In genomic region chr6:109948928-109949327, GRCm38 (mm10) we compare ENCODE assay signal across 28 mouse cellular contexts.
A peak's percentile ranks its signal among the peaks of the same experiment; 100 is the strongest.
DNase-seq lines count a peak whose midpoint lies in the region; ATAC-seq and TF ChIP-seq lines count a peak whose summit lies in the region.
"Had no signal": no experiment of that assay in that cellular context is flagged by ENCODE, and none has a peak within 500 bp of the region (broad histone marks: within the 10 kb centered on the region; RNA-seq: fewer than 3 reads in every experiment).

No protein-coding gene starts in this region.

- no peak for ATAC-seq in hindbrain, embryonic 14.5 days (ENCODE audit: low FRiP score)
- no peak for ATAC-seq in hindbrain, embryonic 11.5 days (ENCODE audit: low FRiP score)
- ATAC-seq in midbrain, embryonic 16.5 days: peak; percentile 73
- ATAC-seq: hindbrain, embryonic 16.5 days; lung, postnatal 0 days had no signal

- no peaks in the 10 kb centered on the region for H3K36me3 ChIP-seq in hindbrain, embryonic 14.5 days (replicated peaks; ENCODE audit: control insufficient read depth, insufficient read depth)
- H3K36me3 ChIP-seq in hindbrain, embryonic 11.5 days (ENCODE audit: control insufficient read depth, insufficient read depth, low read length): no peaks in the 10 kb centered on the region
- H3K36me3 ChIP-seq in midbrain, embryonic 16.5 days (ENCODE audit: control insufficient read depth, insufficient read depth, low read length): no peaks in the 10 kb centered on the region
- H3K36me3 ChIP-seq: embryonic facial prominence, embryonic 12.5 days; heart, embryonic 13.5 days; limb, embryonic 15.5 days; liver, embryonic 13.5 days had no signal

- no peak for TF ChIP-seq POLR2A in brain, embryonic 14.5 days (IDR thresholded peaks at IDR 0.05; ENCODE audit: borderline replicate concordance, extremely low read depth, insufficient read depth, insufficient read length, poor library complexity, severe bottlenecking)

- H3K9me3 ChIP-seq in hindbrain, embryonic 14.5 days (ENCODE audit: control insufficient read depth, low read length): no peaks in the 10 kb centered on the region
- no peaks in the 10 kb centered on the region for H3K9me3 ChIP-seq in hindbrain, embryonic 11.5 days (ENCODE audit: control insufficient read depth, low read length)
- H3K9me3 ChIP-seq in midbrain, embryonic 16.5 days (replicated peaks; ENCODE audit: control insufficient read depth, low read length, poor library complexity, severe bottlenecking): no peaks in the 10 kb centered on the region
- H3K9me3 ChIP-seq: embryonic facial prominence, embryonic 12.5 days; heart, embryonic 13.5 days; limb, embryonic 15.5 days; liver, embryonic 13.5 days; megakaryocyte, embryonic 14.5 days had no signal

- peaks cover 9% of the 10 kb centered on the region for H3K4me1 ChIP-seq in hindbrain, embryonic 14.5 days (replicated peaks; ENCODE audit: control insufficient read depth, insufficient read depth, low read length)
- no peaks in the 10 kb centered on the region for H3K4me1 ChIP-seq in hindbrain, embryonic 11.5 days (replicated peaks; ENCODE audit: control insufficient read depth, insufficient read depth, low read length)
- H3K4me1 ChIP-seq in midbrain, embryonic 16.5 days (ENCODE audit: control insufficient read depth, insufficient read depth, low read length): peaks cover 11% of the 10 kb centered on the region; the same call in 1 of the 2 replicates
- H3K4me1 ChIP-seq: embryonic facial prominence, embryonic 12.5 days; heart, embryonic 13.5 days; limb, embryonic 15.5 days; liver, embryonic 13.5 days; megakaryocyte, embryonic 14.5 days had no signal

- H3K9ac ChIP-seq in hindbrain, embryonic 14.5 days: no peak overlapping the region
- no peak overlapping the region for H3K9ac ChIP-seq in hindbrain, embryonic 11.5 days (ENCODE audit: low read depth, low read length)
- H3K9ac ChIP-seq in midbrain, embryonic 16.5 days (ENCODE audit: low read depth, low read length): no peak overlapping the region
- H3K9ac ChIP-seq: embryonic facial prominence, embryonic 12.5 days; heart, embryonic 13.5 days; limb, embryonic 15.5 days; liver, embryonic 13.5 days had no signal

- H3K27me3 ChIP-seq in hindbrain, embryonic 14.5 days (ENCODE audit: control insufficient read depth, insufficient read depth, low read length): no peaks in the 10 kb centered on the region
- no peaks in the 10 kb centered on the region for H3K27me3 ChIP-seq in hindbrain, embryonic 11.5 days (ENCODE audit: control insufficient read depth, insufficient read depth, low read length)
- no peaks in the 10 kb centered on the region for H3K27me3 ChIP-seq in midbrain, embryonic 16.5 days (ENCODE audit: control insufficient read depth, insufficient read depth, low read depth, low read length)
- H3K27me3 ChIP-seq: embryonic facial prominence, embryonic 12.5 days; heart, embryonic 13.5 days; limb, embryonic 15.5 days; liver, embryonic 13.5 days; megakaryocyte, embryonic 14.5 days had no signal

- H3K27ac ChIP-seq in hindbrain, embryonic 14.5 days: no peak overlapping the region
- H3K27ac ChIP-seq in hindbrain, embryonic 11.5 days (ENCODE audit: low read depth, low read length): no peak overlapping the region
- peak overlapping the region; percentile 38; the same call in 1 of the 2 replicates for H3K27ac ChIP-seq in midbrain, embryonic 16.5 days (ENCODE audit: low read length)
- H3K27ac ChIP-seq: embryonic facial prominence, embryonic 12.5 days; heart, adult 2 months; heart, embryonic 13.5 days; kidney, postnatal 0 days; limb, embryonic 15.5 days; liver, embryonic 13.5 days had no signal

- H3K4me3 ChIP-seq in hindbrain, embryonic 14.5 days (replicated peaks; ENCODE audit: low read length): no peak overlapping the region
- no peak overlapping the region for H3K4me3 ChIP-seq in hindbrain, embryonic 11.5 days (ENCODE audit: low read depth, low read length)
- H3K4me3 ChIP-seq in midbrain, embryonic 16.5 days (ENCODE audit: low read depth, low read length): no peak overlapping the region
- H3K4me3 ChIP-seq: embryonic facial prominence, embryonic 12.5 days; heart, adult 2 months; heart, embryonic 13.5 days; limb, embryonic 15.5 days; liver, embryonic 13.5 days; megakaryocyte, embryonic 14.5 days had no signal

- H3K4me2 ChIP-seq in hindbrain, embryonic 14.5 days (replicated peaks): no peak overlapping the region
- H3K4me2 ChIP-seq in hindbrain, embryonic 11.5 days (replicated peaks; ENCODE audit: low read depth, low read length): no peak overlapping the region
- no peak overlapping the region for H3K4me2 ChIP-seq in midbrain, embryonic 16.5 days (ENCODE audit: low read length)
- H3K4me2 ChIP-seq: embryonic facial prominence, embryonic 12.5 days; heart, embryonic 13.5 days; limb, embryonic 15.5 days; liver, embryonic 13.5 days had no signal

- WGBS in hindbrain, embryonic 14.5 days: 56% methylated on average over 1 of the region's 1 CpGs
- 55% methylated on average over 1 of the region's 1 CpGs for WGBS in hindbrain, embryonic 11.5 days
- 25% methylated on average over 1 of the region's 1 CpGs for WGBS in midbrain, embryonic 16.5 days

- TF ChIP-seq CTCF in brain, embryonic 14.5 days (IDR thresholded peaks at IDR 0.05; ENCODE audit: borderline replicate concordance, extremely low read depth, insufficient read depth, insufficient read length): no peak

- peak; percentile 25 for DNase-seq in hindbrain, embryonic 14.5 days (ENCODE audit: low spot score)
- no peak for DNase-seq in hindbrain, embryonic 11.5 days (ENCODE audit: low spot score)
- DNase-seq in brain, adult 2 months (ENCODE audit: low read depth, low spot score): peak; percentile 25
- peak; percentile 58 for DNase-seq in brain, embryonic 14.5 days (ENCODE audit: low read depth)
- no peak for DNase-seq in layer of hippocampus, adult 8-10 months (ENCODE audit: low spot score in 2 of 2)
- DNase-seq: adrenal gland, postnatal 25 days; B cell, adult 2 months; cerebellum, adult 11-12 months; cerebellum, adult 9-11 months; embryo, embryonic 11 days; heart, adult 2 months; heart, postnatal 10 days; kidney, adult 8-10 months; kidney, postnatal 4 days; layer of hippocampus, postnatal 36 days; left cerebral cortex, postnatal 4 days; liver, embryonic 13.5 days; lung, adult 18-20 months; lung, postnatal 4 days; thymus, postnatal 4 days had no signal

Comparison
In these comparisons a context has a peak if more than half of its experiments do, and no peak if none do; other contexts are left out.
1. DNase-seq: peak in hindbrain, embryonic 14.5 days (single experiment), brain, adult 2 months (single experiment) and brain, embryonic 14.5 days (single experiment); none in hindbrain, embryonic 11.5 days (single experiment) and layer of hippocampus, adult 8-10 months (0 of 2).